Mouse (Mus musculus): Measurements from ENCODE around the gene A830031A19Rik.

DNA sequence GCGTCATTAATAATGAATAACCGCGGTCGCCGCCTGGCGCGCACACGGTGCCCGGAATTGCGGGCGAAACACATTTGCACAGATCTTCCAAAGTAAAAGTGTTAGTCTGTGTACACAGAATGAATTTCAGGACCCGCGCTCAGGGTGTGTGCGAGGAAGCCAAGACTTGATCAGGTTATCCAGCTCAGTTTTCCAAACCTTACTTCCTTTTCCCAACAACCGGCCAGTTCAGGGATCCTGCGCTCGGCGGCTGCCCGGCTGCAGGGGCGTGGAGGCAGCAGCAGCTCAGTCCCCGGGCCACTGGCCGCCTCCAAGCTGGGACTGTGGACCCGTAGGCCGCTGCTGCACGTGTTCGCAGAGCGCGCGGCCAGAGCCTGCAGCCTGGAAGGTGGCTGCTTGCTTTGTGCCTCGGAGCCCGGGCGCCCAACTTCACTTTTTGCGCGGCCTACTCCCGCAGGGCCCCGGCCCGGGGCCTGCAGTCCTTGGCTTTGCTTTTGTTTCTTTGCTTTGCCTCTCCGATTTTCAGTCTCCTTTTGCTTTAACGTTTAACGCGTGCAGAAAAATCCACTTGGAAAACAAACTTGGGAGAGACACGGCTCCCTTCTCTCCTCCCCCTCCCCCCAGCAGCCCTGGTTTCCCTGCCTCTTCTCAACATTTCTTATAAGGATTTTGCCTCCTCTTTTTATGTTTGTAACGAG, 7.0 kb upstream of the A830031A19Rik start:
- TF ChIP-seq EP300 (IDR thresholded peaks at IDR 0.05; ENCODE audit: insufficient read depth, low read depth, low read length) (no peak), POLR2A (IDR thresholded peaks at IDR 0.05; ENCODE audit: insufficient read depth, low read length) (no peak)

All from ES-Bruce4 (cell line).